In the genomic region with DNA sequence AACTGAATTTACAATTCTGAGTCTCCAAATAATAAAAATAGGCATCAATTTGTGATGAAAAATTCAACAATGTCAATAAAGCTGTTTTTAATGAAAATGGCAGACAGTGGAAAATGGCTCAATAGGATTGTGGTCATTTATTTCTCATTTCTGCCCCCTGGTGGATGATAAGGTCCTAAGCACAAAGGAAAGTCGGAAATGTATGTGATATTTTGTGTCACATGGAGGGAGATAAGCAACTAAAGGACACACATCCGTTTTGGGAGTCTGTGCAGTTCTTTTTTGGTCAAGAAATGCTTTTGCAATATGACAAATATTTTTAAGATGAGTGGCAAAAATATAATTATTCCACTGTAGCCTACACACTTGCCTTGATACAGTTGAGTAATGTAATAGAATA, we compare ENCODE assay signal across 8 mouse cellular contexts. TPM values are rescaled to one million over a fixed set of nuclear protein-coding genes. Genes with fewer than 3 reads are reported as not detected.
DNase-seq lines count a peak whose midpoint lies in the region; ATAC-seq and TF ChIP-seq lines count a peak whose summit lies in the region.

No protein-coding gene starts in this region.

- no peak overlapping the region for H3K9ac ChIP-seq in heart, adult 2 months (ENCODE audit: low read depth, low read length)
- H3K9ac ChIP-seq in midbrain, embryonic 15.5 days = no peak overlapping the region

- intact Hi-C loops in heart, adult 2 months (cut with DNase I) = loop anchor here (5.0 kb wide), 2 partner anchors 153 to 233 kb away; no protein-coding TSS in a partner anchor

- H3K27me3 ChIP-seq in heart, adult 2 months (ENCODE audit: control insufficient read depth, insufficient read depth, low read length) = no peaks in the 10 kb centered on the region
- no peaks in the 10 kb centered on the region for H3K27me3 ChIP-seq in heart, embryonic 10.5 days (ENCODE audit: insufficient read depth, poor library complexity, severe bottlenecking)
- no peaks in the 10 kb centered on the region for H3K27me3 ChIP-seq in midbrain, embryonic 15.5 days (replicated peaks)

- H3K4me2 ChIP-seq in midbrain, embryonic 15.5 days = no peak overlapping the region

- TF ChIP-seq CTCF in heart, adult 2 months (IDR thresholded peaks at IDR 0.05) = peak; percentile 84

- no peaks in the 10 kb centered on the region for H3K9me3 ChIP-seq in heart, embryonic 10.5 days
- no peaks in the 10 kb centered on the region for H3K9me3 ChIP-seq in midbrain, embryonic 15.5 days

- no peak overlapping the region for H3K27ac ChIP-seq in heart, adult 2 months
- no peak overlapping the region for H3K27ac ChIP-seq in heart, embryonic 10.5 days
- no peak overlapping the region for H3K27ac ChIP-seq in midbrain, embryonic 15.5 days

- DNase-seq in heart, adult 2 months = no peak
- DNase-seq in heart, embryonic 10.5 days (ENCODE audit: low spot score) = no peak
- DNase-seq in 416B (ENCODE audit: low read depth) = peak; percentile 77
- DNase-seq in MEL-GATA-1-ER (ENCODE audit: extremely low read depth, low read depth) = peak; percentile 30
- DNase-seq in heart, postnatal 4 days = peak; percentile 19
- no peak for DNase-seq in spleen, postnatal 36 days (ENCODE audit: low spot score in 2 of 2)
- no peak for DNase-seq in thymus, postnatal 4 days

- 4% methylated on average over 2 of the region's 2 CpGs for WGBS in heart, adult 2 months
- WGBS in heart, embryonic 10.5 days = 9% methylated on average over 2 of the region's 2 CpGs
- WGBS in midbrain, embryonic 15.5 days = 23% methylated on average over 2 of the region's 2 CpGs

- no peaks in the 10 kb centered on the region for H3K4me1 ChIP-seq in heart, adult 2 months (ENCODE audit: control insufficient read depth, insufficient read depth, low read length)
- H3K4me1 ChIP-seq in heart, embryonic 10.5 days = no peaks in the 10 kb centered on the region
- no peaks in the 10 kb centered on the region for H3K4me1 ChIP-seq in midbrain, embryonic 15.5 days

- ATAC-seq in midbrain, embryonic 15.5 days (replicated peaks) = no peak

- no peak for TF ChIP-seq POLR2A in heart, adult 2 months (IDR thresholded peaks at IDR 0.05; ENCODE audit: insufficient read depth, low read depth, low read length)

- H3K36me3 ChIP-seq in heart, adult 2 months (ENCODE audit: control insufficient read depth, insufficient read depth, low read length) = no peaks in the 10 kb centered on the region
- no peaks in the 10 kb centered on the region for H3K36me3 ChIP-seq in heart, embryonic 10.5 days
- no peaks in the 10 kb centered on the region for H3K36me3 ChIP-seq in midbrain, embryonic 15.5 days (replicated peaks)

- H3K4me3 ChIP-seq in heart, adult 2 months = no peak overlapping the region
- H3K4me3 ChIP-seq in heart, embryonic 10.5 days = no peak overlapping the region
- no peak overlapping the region for H3K4me3 ChIP-seq in midbrain, embryonic 15.5 days

- no peaks in the 10 kb centered on the region for H3K79me2 ChIP-seq in heart, adult 2 months (replicated peaks; ENCODE audit: control insufficient read depth, insufficient read depth, low read length)

- TF ChIP-seq EP300 in heart, adult 2 months (IDR thresholded peaks at IDR 0.05; ENCODE audit: insufficient read depth, low read depth, low read length) = no peak

RNA-seq across cellular contexts. Expression of a gene that starts 27.9 kb away (rescaled TPM):
- not detected for total RNA-seq in heart, adult 2 months (2021)
- polyA plus RNA-seq in heart, adult 2 months (2012; rRNA removed) = not detected in 2 replicates
- not detected in 2 replicates for polyA plus RNA-seq in heart, embryonic 10.5 days (2016; fragmentation: Nextera tagmentation; extraction: Ambion mirVana)
- total RNA-seq in heart, postnatal 4 days (2021) = under 1 TPM in 1 of 2 experiments, not detected in 1; 0.24 TPM
- 0.20 and 0.35 TPM in 2 replicates for polyA plus RNA-seq in midbrain, embryonic 15.5 days (2015; fragmentation: Nextera tagmentation; extraction: Ambion mirVana)

Comparison
In these comparisons a context has a peak if more than half of its experiments do, and no peak if none do; other contexts are left out.
1. DNase-seq: peak in 416B (single experiment), MEL-GATA-1-ER (single experiment) and heart, postnatal 4 days (single experiment); none in heart, adult 2 months (0 of 2), heart, embryonic 10.5 days (single experiment), spleen, postnatal 36 days (0 of 2) and thymus, postnatal 4 days (single experiment).